Mouse (Mus musculus) splenic B cell, adult 2 months (primary cell): ENCODE results near the gene Dgkb.

Experiments used
- DNase-seq: peaks from one replicate; pipeline ENCODE4 v3.0.0-alpha.2; 2011; ENCODE audit warnings: low read depth, low spot score
- H3K27me3 ChIP-seq: 2 replicates; pipeline ENCODE4 v1.6.1; 2012; ENCODE audit warnings: mild to moderate bottlenecking, low read length, moderate library complexity, mixed read lengths; ENCODE audit not compliant: control insufficient read depth, poor library complexity, insufficient read depth, severe bottlenecking
- H3K36me3 ChIP-seq: 2 replicates; pipeline ENCODE4 v1.6.1; 2012; ENCODE audit warnings: mild to moderate bottlenecking, low read length, moderate library complexity, mixed read lengths; ENCODE audit not compliant: control insufficient read depth, poor library complexity, insufficient read depth, severe bottlenecking

Dgkb gene

DNA sequence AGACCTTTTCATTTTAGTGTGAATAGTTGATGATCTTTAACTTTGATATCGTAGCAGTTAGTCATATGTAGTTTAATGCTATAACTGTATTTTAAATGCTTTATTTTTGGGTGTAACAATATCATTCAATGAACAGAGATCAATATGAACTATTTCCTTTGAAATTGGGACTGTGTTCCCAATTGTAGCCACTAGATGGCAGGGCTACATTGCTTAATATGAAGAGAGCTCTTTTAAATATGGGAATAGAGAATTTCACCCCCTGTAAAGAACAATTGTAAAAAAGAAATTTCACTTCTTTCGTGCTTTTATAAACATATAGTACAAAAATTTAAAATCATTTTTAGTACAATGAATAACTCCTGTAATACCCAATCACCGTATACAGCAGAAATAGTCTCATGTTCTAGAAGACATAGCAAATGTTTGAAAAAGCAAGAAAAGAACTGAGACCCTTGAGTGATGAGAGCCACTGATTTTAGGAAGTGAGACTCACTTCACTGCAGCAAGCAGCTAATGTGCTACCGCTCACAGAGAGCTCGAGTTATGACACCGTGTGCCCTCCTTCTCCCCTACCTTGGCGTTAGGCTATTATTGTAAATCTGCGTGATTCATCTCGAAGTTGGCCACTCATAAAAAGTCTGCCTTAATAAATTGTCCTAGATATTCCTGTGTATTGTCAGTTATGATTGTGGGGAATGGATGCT lies 312.8 kb downstream of the Dgkb start:
- DNase-seq, result peak; percentile 40
- no peaks in the 10 kb centered on the region for H3K36me3 ChIP-seq
- no peaks in the 10 kb centered on the region for H3K27me3 ChIP-seq

DNA sequence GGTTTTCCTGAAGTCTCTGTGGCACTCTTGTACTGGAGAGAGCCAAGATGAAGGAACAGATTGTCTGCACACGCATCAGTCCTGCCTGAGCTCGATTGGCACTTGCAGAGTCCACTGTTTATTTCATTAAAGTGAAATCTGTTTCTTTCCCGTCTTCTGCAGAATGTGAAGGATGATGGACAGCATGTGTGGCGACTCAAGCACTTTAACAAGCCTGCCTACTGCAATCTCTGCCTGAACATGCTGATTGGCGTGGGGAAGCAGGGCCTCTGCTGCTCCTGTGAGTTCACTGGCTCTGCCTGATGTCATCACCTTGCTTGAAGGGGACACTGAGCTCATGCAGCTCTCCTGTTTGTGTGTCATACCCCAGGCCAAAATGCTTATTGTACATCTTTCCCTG lies 318.9 kb downstream of the Dgkb start:
- no peak for DNase-seq
- Histone ChIP-seq H3K27me3 (no peaks in the 10 kb centered on the region), H3K36me3 (no peaks in the 10 kb centered on the region)

DNA sequence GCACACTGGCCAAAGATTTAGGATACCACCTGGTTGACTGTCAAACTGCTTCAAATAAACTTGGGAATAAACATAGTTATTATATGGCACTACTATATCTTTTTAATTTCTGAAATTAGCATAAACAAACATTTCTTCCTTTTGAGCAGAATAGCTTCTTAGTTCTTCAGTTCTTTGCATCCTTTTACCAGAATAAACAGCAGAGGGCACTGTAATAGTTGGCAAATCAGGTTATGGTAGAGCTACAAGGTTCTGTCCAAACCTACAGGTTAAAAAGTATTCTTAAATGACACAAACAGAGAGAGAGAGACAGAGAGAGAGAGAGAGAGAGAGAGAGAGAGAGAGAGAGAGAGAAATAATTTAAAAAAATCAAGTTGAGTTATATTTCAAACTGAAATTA lies 322.5 kb downstream of the Dgkb start:
- peak; percentile 2 for DNase-seq
- H3K36me3 ChIP-seq, result no peaks in the 10 kb centered on the region
- no peaks in the 10 kb centered on the region for H3K27me3 ChIP-seq

DNA sequence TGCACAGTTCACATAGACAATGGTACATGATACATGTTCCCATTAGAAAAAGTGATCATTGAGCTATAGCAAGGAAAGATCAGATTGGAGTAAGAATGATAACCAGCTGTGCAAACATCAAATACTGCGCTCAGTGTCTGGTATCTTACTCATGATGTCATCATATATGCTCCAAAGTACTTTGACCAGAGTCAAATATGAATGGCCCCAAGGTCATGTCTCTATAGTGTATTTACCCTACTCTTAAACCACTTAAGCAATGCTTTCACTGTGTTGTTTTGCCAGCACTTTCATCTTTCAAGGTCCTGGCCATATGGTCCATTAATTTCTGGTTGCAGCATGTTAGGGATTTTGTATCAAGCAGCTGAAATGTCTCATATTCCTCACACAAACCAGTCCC lies 415.1 kb downstream of the Dgkb start:
- DNase-seq, result no peak
- H3K36me3 ChIP-seq, result no peaks in the 10 kb centered on the region
- H3K27me3 ChIP-seq, result no peaks in the 10 kb centered on the region

DNA sequence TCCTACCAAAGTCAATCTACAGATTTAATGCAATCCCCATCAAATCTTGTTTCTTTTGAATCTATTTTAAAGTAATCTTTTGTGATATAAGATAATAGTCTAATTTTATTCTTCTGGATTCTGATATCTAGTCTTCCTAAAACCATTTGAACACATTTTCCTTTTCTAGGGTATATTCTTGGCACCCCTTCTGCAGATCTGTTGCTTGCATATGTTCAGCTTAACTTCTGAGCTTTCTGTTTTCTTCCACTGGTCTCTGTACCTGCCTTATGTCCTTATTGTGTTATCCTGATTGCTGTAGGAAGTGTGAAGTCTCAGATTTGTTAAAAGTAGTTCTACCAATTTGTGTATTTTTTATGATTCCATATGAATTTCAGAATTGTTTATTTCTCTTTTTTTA lies 451.3 kb downstream of the Dgkb start:
- Histone ChIP-seq H3K27me3 (no peaks in the 10 kb centered on the region), H3K36me3 (no peaks in the 10 kb centered on the region)
- no peak for DNase-seq

DNA sequence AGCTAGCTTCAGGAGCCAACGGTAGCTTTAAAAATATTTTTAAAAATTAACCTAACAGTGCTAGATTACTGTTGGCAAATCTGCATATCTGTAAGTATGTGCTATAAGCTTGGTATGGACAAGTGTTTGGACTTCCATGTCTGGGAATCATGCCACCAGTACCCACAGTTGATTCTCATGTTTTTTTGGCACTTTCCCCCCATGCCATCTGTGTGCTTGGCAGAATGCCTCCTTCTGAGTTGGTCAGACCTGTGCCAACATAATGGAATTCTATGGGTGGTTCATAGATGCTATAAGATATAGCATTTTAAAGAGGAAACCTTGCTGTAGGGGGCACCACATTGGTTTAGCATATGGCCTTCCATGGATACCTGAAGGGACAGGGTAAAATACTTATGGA lies 484.0 kb downstream of the Dgkb start:
- H3K36me3 ChIP-seq, result no peaks in the 10 kb centered on the region
- H3K27me3 ChIP-seq, result no peaks in the 10 kb centered on the region
- no peak for DNase-seq

DNA sequence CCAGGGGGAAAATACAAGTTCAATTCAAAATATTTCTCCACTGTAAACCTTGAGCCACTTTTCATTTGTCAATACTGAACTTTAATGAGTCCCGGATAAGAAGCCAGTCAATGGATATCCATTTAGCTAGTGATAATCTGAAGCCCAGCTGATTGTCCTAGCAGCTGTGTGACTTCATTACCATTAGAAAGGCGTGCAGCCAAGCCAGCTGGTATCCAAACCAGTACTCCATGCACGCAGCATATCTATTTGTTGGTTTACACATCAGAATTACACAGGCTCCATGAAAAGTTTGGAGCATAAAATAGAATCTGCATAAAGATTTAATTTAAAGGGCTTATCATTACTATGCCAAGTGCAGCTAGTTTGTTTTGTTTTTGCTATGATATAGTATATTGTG lies 486.3 kb downstream of the Dgkb start:
- H3K27me3 ChIP-seq, result no peaks in the 10 kb centered on the region
- DNase-seq, result no peak
- no peaks in the 10 kb centered on the region for H3K36me3 ChIP-seq

DNA sequence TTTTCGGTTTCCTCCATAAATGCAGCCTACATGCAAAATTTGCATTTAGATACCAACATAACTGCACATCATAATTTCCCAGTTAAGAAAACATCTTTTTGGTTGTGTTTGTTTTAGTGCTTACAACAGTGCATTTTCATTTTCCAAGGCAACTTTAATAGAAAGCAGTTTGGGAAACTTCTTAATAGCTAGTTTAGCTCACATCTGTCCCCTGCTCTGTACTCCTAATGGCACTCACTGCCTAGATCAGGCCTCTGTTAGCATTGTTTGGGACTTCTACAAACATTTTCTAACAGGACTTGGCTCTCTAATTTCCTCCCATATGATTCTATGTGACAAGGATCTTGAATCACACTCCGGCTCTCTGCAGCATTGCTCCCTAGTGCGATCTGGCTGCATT lies 486.7 kb downstream of the Dgkb start:
- no peaks in the 10 kb centered on the region for H3K36me3 ChIP-seq
- no peaks in the 10 kb centered on the region for H3K27me3 ChIP-seq
- no peak for DNase-seq

DNA sequence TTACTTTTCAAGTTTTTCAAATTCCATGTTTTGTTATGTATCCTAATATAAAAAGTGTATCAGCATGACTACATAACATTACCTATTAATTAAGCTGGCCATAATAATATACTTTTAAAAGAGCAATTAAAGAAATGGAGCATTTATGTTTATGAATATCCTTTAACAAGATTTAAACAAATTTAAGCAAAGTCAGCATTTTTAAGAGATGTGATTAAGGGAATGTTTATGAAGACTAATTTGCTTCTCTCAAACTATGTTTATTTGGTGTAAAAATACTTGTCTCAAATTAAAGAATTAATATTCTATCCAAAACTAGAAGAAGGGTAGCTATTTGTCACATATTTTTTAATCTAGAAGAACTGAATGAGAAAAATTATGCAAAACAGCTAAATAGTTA lies 492.4 kb downstream of the Dgkb start:
- no peaks in the 10 kb centered on the region for H3K36me3 ChIP-seq
- DNase-seq, result no peak

DNA sequence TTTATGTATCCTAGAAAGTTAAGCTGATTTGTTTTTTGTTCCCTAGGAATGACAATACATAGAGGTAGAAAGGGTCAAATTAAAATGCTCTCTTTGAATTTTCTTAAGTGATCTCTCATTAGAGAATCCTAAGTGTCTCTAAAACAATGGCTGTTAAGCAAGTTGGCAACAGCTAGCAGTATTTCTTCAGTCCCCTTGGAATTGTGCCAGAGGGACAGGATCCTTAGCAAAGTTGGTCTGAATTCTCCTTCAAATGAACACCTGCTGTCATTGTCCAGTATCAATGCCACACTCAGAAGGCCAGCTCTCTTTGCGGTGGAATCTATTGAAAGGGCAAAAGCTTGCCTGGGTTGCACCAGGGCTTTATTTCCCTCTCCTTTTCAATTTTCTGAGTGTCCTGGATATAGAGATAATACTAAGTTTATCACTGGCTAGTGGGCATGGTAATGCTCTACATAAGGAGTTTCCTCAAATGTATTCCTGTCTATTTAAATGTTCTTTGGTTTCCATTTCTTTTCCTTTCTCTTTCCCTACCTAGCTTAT lies 510.3 kb downstream of the Dgkb start:
- H3K36me3 ChIP-seq, result no peaks in the 10 kb centered on the region
- no peak for DNase-seq

More for the DNA sequence above, 492.4 kb downstream of the Dgkb start:
- no peaks in the 10 kb centered on the region for H3K27me3 ChIP-seq

DNA sequence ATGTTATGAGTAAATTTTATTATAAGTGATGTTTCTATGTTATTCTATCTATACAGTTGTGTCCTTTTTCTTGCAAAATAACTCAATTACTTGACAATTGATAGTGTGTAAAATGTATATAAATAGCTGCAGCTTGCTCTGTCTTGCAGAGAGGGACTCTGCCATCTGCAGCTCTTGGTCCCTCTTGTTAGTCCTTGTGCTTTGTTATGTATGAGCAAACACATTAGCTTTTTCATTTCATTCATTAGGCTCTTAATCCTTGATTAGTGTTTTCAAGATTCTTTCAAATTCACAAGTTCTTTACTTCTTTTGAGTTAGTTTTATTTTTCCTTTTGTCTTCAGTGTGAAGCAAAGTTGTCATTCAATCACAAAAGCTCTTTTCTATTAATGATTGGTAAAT lies 511.3 kb downstream of the Dgkb start:
- no peak for DNase-seq
- no peaks in the 10 kb centered on the region for H3K27me3 ChIP-seq
- no peaks in the 10 kb centered on the region for H3K36me3 ChIP-seq

More for the DNA sequence above, 510.3 kb downstream of the Dgkb start:
- no peaks in the 10 kb centered on the region for H3K27me3 ChIP-seq

DNA sequence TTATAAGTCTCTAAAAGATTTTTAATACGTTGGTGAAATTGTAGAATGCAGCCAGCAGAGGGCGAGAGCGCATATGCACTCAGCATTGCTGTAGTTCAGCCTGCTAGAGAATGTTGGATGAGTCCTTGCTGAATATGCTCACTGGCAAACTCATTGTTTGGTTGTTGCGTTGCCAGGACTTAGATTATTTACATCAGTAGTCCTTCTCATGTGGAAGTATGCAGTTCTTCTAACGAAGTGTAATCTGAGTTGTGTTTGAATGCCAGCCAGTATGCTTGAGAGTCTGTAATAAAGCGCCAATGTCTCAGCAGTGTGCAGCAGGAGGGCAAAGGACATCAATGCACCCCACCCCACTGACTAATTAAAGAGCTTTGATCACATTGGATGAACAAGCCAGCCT lies 525.1 kb downstream of the Dgkb start:
- Histone ChIP-seq H3K27me3 (no peaks in the 10 kb centered on the region), H3K36me3 (no peaks in the 10 kb centered on the region)
- peak; percentile 22 for DNase-seq

DNA sequence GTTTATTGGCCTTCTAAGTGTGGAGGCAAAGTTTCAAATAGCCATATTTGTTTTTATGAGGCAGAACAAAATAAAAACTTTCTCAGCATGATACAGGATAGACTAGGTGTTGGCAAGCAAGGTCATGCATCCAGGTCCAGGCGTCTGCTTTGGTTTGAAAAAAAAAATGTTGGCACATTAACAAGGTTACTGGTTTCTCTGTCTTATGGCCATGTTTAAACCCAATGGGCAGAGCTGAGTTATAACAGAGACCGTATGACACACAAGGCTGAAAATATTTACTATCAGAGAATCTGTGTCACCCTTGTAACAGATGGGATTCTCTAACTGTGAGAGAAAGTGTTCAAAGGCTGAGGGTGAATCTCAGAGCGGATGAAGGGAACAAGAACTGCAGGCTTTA lies 535.0 kb downstream of the Dgkb start:
- no peak for DNase-seq
- H3K27me3 ChIP-seq, result no peaks in the 10 kb centered on the region
- no peaks in the 10 kb centered on the region for H3K36me3 ChIP-seq

DNA sequence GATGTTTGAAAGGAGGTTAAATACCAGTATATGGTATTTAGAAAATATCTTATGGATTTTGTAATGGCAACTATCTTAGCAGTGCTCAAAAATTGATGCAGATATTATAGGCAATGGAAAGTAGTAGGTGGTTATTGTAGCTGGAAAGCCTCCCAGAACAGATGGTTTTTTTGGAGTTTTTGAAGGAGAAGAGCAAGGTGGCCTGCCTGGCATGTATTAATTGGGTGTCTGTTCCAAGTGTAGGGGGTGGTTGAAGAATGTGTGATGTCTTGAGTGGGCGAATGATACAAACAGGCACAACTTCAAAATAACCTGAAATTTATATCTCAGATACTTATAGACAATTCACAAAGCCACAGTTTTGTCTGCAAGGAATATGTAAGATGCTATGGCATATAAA lies 538.9 kb downstream of the Dgkb start:
- DNase-seq, result no peak
- no peaks in the 10 kb centered on the region for H3K36me3 ChIP-seq
- no peaks in the 10 kb centered on the region for H3K27me3 ChIP-seq

DNA sequence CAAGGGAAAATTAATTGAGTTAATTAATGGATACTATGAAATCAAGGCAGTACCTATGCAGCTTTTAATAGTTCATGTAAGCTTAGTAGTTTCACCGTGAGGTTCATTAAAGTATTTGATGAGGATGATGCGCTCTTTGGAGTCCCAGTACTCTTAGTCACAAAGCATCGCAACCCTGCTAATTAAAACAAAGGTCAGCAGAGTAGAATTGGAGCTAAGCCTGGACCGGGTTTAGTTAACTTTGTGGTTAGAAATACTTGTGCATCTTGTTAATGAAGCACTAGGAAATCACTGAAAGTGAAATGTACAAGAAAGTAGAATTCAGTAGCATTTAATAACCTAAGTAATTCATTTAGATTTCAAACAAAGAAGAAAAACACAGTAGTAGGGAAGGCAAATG lies 544.0 kb downstream of the Dgkb start:
- no peak for DNase-seq
- Histone ChIP-seq H3K36me3 (no peaks in the 10 kb centered on the region), H3K27me3 (no peaks in the 10 kb centered on the region)

DNA sequence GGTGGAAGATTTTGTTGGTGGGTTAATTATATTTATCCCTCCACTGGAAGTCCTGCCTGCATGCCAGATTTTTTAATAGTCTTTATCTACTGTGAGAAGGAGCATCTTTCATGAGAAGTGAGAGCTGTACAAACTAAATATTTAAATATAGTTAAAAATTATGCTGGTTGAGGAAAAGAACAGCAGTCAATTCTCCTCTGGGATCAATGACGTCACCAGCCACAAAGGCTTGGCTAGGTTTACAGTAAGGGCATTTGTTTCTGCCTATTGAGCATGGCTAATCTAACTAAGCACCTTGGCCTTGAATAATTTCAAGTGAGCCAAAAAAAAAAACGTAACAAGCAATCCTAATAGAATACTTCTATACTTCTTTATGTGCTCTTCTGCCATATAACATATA lies 554.1 kb downstream of the Dgkb start:
- no peak for DNase-seq
- H3K27me3 ChIP-seq, result no peaks in the 10 kb centered on the region
- no peaks in the 10 kb centered on the region for H3K36me3 ChIP-seq
